Comparison of ENCODE assay signal across 10 mouse cellular contexts in the genomic region with DNA sequence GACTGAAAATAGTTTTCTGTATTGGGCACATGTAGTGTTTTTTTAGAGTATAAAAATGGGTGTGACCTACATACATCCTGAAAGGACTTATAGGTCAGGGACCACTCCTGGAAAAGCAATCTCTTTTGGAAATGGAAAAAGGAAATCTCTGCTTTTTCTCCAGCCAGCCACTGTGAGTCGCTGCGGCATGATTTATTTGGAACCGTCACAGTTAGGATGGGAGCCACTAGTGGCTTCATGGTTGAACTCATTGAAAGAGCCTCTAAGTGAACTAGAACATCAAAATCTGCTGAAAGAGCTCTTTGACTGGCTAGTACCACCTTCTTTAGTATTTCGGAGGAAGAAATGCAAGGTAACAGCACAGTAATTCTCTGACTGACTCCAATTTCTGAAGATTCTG.
A peak's percentile ranks its signal among the peaks of the same experiment; 100 is the strongest.
DNase-seq lines count a peak whose midpoint lies in the region; ATAC-seq and TF ChIP-seq lines count a peak whose summit lies in the region.
"Had no signal": no experiment of that assay in that cellular context is flagged by ENCODE, and none has a peak within 500 bp of the region (broad histone marks: within the 10 kb centered on the region; RNA-seq: fewer than 3 reads in every experiment).

No protein-coding gene starts in this region.

- no peak overlapping the region for H3K9ac ChIP-seq in lung, postnatal 0 days (replicated peaks; ENCODE audit: low read depth)

- no peaks in the 10 kb centered on the region for H3K36me3 ChIP-seq in lung, postnatal 0 days (ENCODE audit: insufficient read depth, low read length)
- H3K36me3 ChIP-seq: G1E had no signal

- H3K27ac ChIP-seq in left cerebral cortex, adult 2 months = no peak overlapping the region
- no peak overlapping the region for H3K27ac ChIP-seq in lung, postnatal 0 days (ENCODE audit: low read length)

- ATAC-seq in frontal cortex, adult (ENCODE audit: low TSS enrichment) = 0 out of 2 replicates have a peak, but pooled peaks have one; percentile 52
- ATAC-seq in lung, postnatal 0 days = no peak
- ATAC-seq: midbrain, embryonic 16.5 days had no signal

- no peak overlapping the region for H3K4me3 ChIP-seq in left cerebral cortex, adult 2 months
- no peak overlapping the region for H3K4me3 ChIP-seq in lung, postnatal 0 days (ENCODE audit: low read depth, low read length)

- no peak for TF ChIP-seq EP300 in lung, postnatal 0 days (IDR thresholded peaks at IDR 0.05)

- no peaks in the 10 kb centered on the region for H3K9me3 ChIP-seq in lung, postnatal 0 days (ENCODE audit: low read length)
- H3K9me3 ChIP-seq: G1E had no signal

- DNase-seq in frontal cortex, postnatal 14 days (ENCODE audit: low spot score in 2 of 2) = no peak
- DNase-seq in left cerebral cortex, adult 2 months (ENCODE audit: extremely low spot score in 1 of 2, low spot score in 2 of 2) = no peak
- no peak for DNase-seq in left cerebral cortex, adult 8-10 months (ENCODE audit: low spot score in 2 of 2)
- peak; percentile 40 for DNase-seq in ZHBTc4 (ENCODE audit: low read depth, low spot score)
- DNase-seq in lung, postnatal 0 days (ENCODE audit: low spot score) = peak; percentile 40
- no peak for DNase-seq in c-Kit-positive CD71-positive TER-119-positive erythroid progenitor cells, embryonic 14.5 days (ENCODE audit: low spot score)
- DNase-seq in urinary bladder, postnatal 14 days (ENCODE audit: low spot score) = no peak

- no peak overlapping the region for H3K4me2 ChIP-seq in lung, postnatal 0 days (replicated peaks; ENCODE audit: low read depth, low read length)

- no peaks in the 10 kb centered on the region for H3K27me3 ChIP-seq in lung, postnatal 0 days (replicated peaks; ENCODE audit: insufficient read depth, low read length)

- 45% methylated on average over 4 of the region's 4 CpGs for WGBS in lung, postnatal 0 days

- intact Hi-C loops in left cerebral cortex, adult 2 months (cut with DNase I) = loop anchor here (1.0 to 10.0 kb wide), 2 partner anchors 109 to 312 kb away; partner anchors contain the start of gene Asb14

- H3K4me1 ChIP-seq in lung, postnatal 0 days (ENCODE audit: insufficient read depth, low read depth, low read length) = no peaks in the 10 kb centered on the region

- peak; percentile 55 for TF ChIP-seq CTCF in left cerebral cortex, adult 2 months (IDR thresholded peaks at IDR 0.05)
- peak; percentile 66 for TF ChIP-seq CTCF in lung, postnatal 0 days (IDR thresholded peaks at IDR 0.05)

Comparison
In these comparisons a context has a peak if more than half of its experiments do, and no peak if none do; other contexts are left out.
1. DNase-seq: peak in ZHBTc4 (single experiment) and lung, postnatal 0 days (single experiment); none in frontal cortex, postnatal 14 days (0 of 2), left cerebral cortex, adult 2 months (0 of 2), left cerebral cortex, adult 8-10 months (0 of 2), c-Kit-positive CD71-positive TER-119-positive erythroid progenitor cells, embryonic 14.5 days (single experiment) and urinary bladder, postnatal 14 days (single experiment).